Mouse (Mus musculus): ENCODE measurements around the gene Apol7e.
"Not testable (repeated sequence)": the region's sequence is repeated elsewhere in the genome, so short reads cannot be mapped to it uniquely, and the experiment has no call there.

- TF ChIP-seq CTCF, POLR2A (IDR thresholded peaks at IDR 0.05; ENCODE audit: extremely low read depth, insufficient read depth, low read length): not testable (repeated sequence)
These were observed 6.9 kb upstream of the Apol7e start for GRCm38 (mm10) chr15:77691532-77692311.
